Mouse (Mus musculus) limb, embryonic 11.5 days (tissue): ENCODE data around the gene Nkiras2. TPM values are rescaled to one million over a fixed set of nuclear protein-coding genes. Genes with fewer than 3 reads are reported as not detected.
A peak's percentile ranks its signal among the peaks of the same experiment; 100 is the strongest.

ENCODE experiments used
- ATAC-seq: fragments of 200-750 bp; cut with Nextera tagmentation; 2 replicates; pipeline ENCODE4 v1.8.0; 2017; ENCODE audit warnings: low read depth; ENCODE audit not compliant: insufficient number of reproducible peaks, low FRiP score, low TSS enrichment
- DNase-seq: peaks from one replicate; pipeline ENCODE4 v3.0.0-alpha.2; 2015; ENCODE audit warnings: low spot score
- H3K27ac ChIP-seq: fragments of 300-500 bp; sonication (generic); replicated peaks from 2 replicates; pipeline ENCODE4 v1.5.1; 2014; ENCODE audit warnings: low read depth, mild to moderate bottlenecking, low read length
- H3K27me3 ChIP-seq: fragments of 300-500 bp; sonication (generic); 2 replicates; pipeline ENCODE4 v1.6.1; 2014; ENCODE audit warnings: mild to moderate bottlenecking, low read length, mixed read lengths; ENCODE audit not compliant: control insufficient read depth, insufficient read depth
- H3K36me3 ChIP-seq: fragments of 300-500 bp; sonication (generic); 2 replicates; pipeline ENCODE4 v1.6.1; 2014; ENCODE audit warnings: mild to moderate bottlenecking, low read length, moderate library complexity, mixed read lengths; ENCODE audit not compliant: control insufficient read depth, insufficient read depth
- H3K4me1 ChIP-seq: fragments of 300-500 bp; sonication (generic); 2 replicates; pipeline ENCODE4 v1.6.1; 2014; ENCODE audit warnings: low read length, mixed read lengths; ENCODE audit not compliant: control insufficient read depth, insufficient read depth
- H3K4me2 ChIP-seq: fragments of 300-500 bp; sonication (generic); 2 replicates; pipeline ENCODE4 v1.6.1; 2014; ENCODE audit warnings: low read depth, mild to moderate bottlenecking, moderate library complexity; ENCODE audit not compliant: severe bottlenecking
- H3K4me3 ChIP-seq: fragments of 300-500 bp; sonication (generic); 2 replicates; pipeline ENCODE4 v1.5.1; 2014; ENCODE audit warnings: low read depth, low read length
- H3K9ac ChIP-seq: fragments of 300-500 bp; sonication (generic); 2 replicates; pipeline ENCODE4 v1.6.1; 2014; ENCODE audit warnings: mild to moderate bottlenecking, low read length
- H3K9me3 ChIP-seq: fragments of 300-500 bp; sonication (generic); 2 replicates; pipeline ENCODE4 v1.6.1; 2016; ENCODE audit warnings: low read length; ENCODE audit not compliant: control insufficient read depth
- WGBS: fragments of 180-500 bp; shearing (Covaris S2); extraction: QIAGEN DNeasy Blood & Tissue Kit; methylation state at CpG from one replicate; pipeline ENCODE4 v1.1.7; 2014; 5-methylcytosine and 5-hydroxymethylcytosine counted together
- polyA plus RNA-seq: library from polyadenylated mRNA; unstranded; fragments of >200 nt; fragmentation: Nextera tagmentation; extraction: Ambion mirVana; gene quantifications from 2 replicates; pipeline ENCODE4 v1.2.1, GENCODE M21; 2014

Nkiras2 gene
- polyA plus RNA-seq, 1 experiment from 2014 or later: 90.2 TPM

DNA sequence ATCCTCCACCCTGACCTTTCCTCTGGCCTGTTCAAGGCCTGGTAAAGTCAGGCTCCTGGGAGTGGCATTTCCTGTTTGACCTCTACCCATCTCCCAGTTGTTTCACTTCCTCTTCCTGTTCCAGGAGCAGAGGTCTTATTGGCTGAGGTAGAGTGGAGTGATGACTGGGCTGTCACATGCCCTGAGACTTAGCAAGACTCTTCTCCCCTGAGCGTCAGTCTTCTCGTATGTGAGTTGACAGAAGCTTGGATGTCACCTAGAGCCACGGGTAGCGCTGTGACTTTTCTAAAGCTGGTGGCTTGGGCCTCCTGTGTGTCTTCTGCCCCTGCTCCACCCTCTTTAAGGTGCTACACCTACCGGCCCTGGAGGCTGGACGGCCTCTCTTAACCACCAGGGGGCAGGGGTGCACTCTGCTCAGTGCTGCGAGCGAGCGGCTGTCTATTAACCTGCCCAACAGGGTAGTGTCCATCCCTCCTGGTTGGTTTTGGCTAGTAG, 7.7 kb downstream of the Nkiras2 start:
- 19% methylated on average over 9 of the region's 9 CpGs for WGBS
- H3K9ac ChIP-seq: no peak overlapping the region
- H3K27me3 ChIP-seq: no peaks in the 10 kb centered on the region
- H3K4me2 ChIP-seq: no peak overlapping the region
- no peaks in the 10 kb centered on the region for H3K9me3 ChIP-seq
- H3K4me3 ChIP-seq: no peak overlapping the region
- no peak overlapping the region for H3K27ac ChIP-seq
- peaks cover 5% of the 10 kb centered on the region for H3K4me1 ChIP-seq
- peaks cover 3% of the 10 kb centered on the region; the same call in 1 of the 2 replicates for H3K36me3 ChIP-seq
- 0 out of 2 replicates have a peak, but pooled peaks have one; percentile 17 for ATAC-seq
- DNase-seq: peak; percentile 77

DNA sequence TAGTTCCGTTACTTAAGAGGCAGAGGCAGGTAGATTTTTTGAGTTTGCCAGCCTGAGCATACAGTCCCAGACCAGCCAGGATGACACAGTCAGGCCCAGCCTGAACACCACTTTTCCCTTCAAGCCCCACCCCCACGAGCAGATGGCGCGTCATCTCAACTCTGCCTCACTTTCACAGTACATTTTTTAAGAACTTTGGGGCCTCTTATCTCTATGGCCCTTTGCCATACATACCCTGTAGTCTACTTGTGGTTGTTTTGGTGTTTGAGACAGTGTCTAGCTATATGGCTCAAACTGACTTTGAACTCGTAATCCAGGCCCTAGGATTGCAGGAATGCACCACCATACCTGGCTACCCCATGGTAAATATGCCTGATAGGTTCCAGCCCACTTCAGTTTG, 9.0 kb downstream of the Nkiras2 start:
- ATAC-seq: no peak
- 89% methylated on average over 5 of the region's 5 CpGs for WGBS

DNA sequence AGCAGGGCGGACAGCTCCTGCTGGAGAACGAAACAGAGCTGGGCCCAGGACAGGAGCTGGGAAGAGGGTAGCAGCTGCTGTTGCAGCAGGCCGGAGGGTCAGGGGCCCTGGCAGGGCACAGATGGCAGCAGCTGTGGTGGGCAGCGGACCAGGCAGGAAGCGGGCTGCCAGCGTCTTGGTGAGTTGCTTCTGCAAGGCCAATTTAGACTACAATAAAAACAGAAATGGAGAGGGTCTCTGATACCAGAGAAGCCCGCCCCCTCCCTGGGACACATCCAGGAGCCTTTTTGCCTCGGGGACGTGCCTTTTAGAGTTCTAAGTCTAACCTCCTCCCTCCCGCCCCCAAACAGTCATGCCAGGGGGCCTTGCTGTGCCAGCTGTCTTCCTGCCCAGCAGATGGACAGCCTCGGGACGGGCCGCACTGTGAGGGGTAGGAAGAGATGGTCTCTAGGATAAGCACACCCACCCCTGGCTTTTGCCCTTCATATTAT, 9.9 kb downstream of the Nkiras2 start:
- no peak overlapping the region for H3K4me3 ChIP-seq
- ATAC-seq: no peak
- H3K4me1 ChIP-seq: peaks cover 1% of the 10 kb centered on the region; the same call in 1 of the 2 replicates
- DNase-seq: no peak
- peaks cover 3% of the 10 kb centered on the region; the same call in 1 of the 2 replicates for H3K36me3 ChIP-seq
- no peaks in the 10 kb centered on the region for H3K27me3 ChIP-seq
- WGBS: 57% methylated on average over 13 of the region's 13 CpGs
- H3K9ac ChIP-seq: no peak overlapping the region; the same call in 1 of the 2 replicates
- H3K27ac ChIP-seq: no peak overlapping the region
- H3K4me2 ChIP-seq: no peak overlapping the region
- no peaks in the 10 kb centered on the region for H3K9me3 ChIP-seq

More for the DNA sequence above, 9.0 kb downstream of the Nkiras2 start:
- Histone ChIP-seq H3K27ac (no peak overlapping the region), H3K9me3 (no peaks in the 10 kb centered on the region), H3K9ac (no peak overlapping the region), H3K4me1 (peaks cover 5% of the 10 kb centered on the region), H3K27me3 (no peaks in the 10 kb centered on the region), H3K4me2 (no peak overlapping the region), H3K36me3 (peaks cover 3% of the 10 kb centered on the region; the same call in 1 of the 2 replicates), H3K4me3 (no peak overlapping the region)
- DNase-seq: no peak

DNA sequence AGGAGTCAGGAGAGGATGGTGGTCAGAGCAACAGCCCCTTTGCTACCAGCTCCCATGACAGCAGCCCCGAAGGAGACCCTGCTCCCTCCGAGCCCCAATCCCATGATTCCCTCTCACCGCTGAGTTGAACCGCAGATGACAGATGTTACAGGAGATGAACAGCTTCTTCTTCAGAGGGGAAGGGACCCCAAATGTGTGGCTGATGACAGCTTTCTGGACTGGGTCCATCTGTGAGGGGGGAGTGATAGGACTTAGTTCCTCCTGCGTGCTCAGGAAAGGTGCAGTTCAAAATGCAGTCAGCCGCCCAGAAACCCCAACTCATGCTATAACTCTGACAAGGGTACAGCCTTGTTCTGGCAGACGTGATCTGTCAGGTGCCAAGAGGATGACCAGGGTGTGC, 15.5 kb downstream of the Nkiras2 start:
- no peak for ATAC-seq
- H3K27ac ChIP-seq: no peak overlapping the region
- no peak overlapping the region for H3K4me2 ChIP-seq
- no peak overlapping the region for H3K4me3 ChIP-seq
- WGBS: 73% methylated on average over 7 of the region's 7 CpGs
- H3K9me3 ChIP-seq: no peaks in the 10 kb centered on the region
- no peaks in the 10 kb centered on the region for H3K36me3 ChIP-seq
- H3K9ac ChIP-seq: no peak overlapping the region
- H3K4me1 ChIP-seq: no peaks in the 10 kb centered on the region
- peaks cover 5% of the 10 kb centered on the region for H3K27me3 ChIP-seq
- DNase-seq: no peak

DNA sequence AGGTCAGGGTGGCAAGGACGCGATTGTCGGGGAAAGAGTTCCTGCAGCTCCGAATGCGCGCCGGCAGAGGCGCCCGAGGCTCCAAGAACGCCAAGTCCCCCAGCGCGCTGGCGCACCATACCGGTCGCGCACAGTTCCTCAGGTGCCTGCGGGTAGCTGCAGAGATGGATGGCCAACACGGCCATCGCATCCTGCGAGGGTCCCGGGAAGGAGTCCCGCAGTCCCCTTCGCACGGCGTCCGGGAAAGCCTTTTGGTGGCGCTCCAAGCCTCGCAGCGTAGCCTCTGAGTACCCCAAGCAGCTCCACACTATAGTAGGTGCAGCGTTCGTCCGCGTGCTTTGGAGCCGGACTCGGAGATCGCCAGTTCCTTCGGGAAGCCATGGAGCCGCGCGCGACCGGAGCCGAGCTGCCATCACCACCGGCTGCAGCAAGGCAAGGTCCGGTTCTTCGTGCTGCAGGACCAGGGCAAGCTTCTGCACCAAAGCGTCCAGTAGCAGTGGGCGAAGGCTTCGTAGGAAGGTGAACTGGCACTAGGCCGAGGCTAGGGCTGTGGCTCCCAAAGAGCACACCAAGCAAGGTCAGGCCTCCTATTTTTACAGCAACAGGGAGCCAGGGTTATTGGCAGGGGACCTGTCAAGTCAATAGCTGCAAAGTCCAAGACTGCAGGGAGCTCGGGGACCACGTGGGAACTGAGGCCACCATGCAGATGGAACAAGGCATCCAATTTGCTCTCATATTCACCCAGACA, 21.3 kb downstream of the Nkiras2 start:
- no peaks in the 10 kb centered on the region for H3K9me3 ChIP-seq
- peak overlapping the region; percentile 33 for H3K4me3 ChIP-seq
- H3K4me1 ChIP-seq: no peaks in the 10 kb centered on the region
- ATAC-seq: no peak
- no peaks in the 10 kb centered on the region; the same call in 1 of the 2 replicates for H3K36me3 ChIP-seq
- peak overlapping the region; percentile 49; the same call in 1 of the 2 replicates for H3K9ac ChIP-seq
- WGBS: 9% methylated on average over 52 of the region's 52 CpGs
- H3K27me3 ChIP-seq: peaks cover 20% of the 10 kb centered on the region
- no peak overlapping the region for H3K27ac ChIP-seq
- peak; percentile 79 for DNase-seq
- peak overlapping the region; percentile 83 for H3K4me2 ChIP-seq

DNA sequence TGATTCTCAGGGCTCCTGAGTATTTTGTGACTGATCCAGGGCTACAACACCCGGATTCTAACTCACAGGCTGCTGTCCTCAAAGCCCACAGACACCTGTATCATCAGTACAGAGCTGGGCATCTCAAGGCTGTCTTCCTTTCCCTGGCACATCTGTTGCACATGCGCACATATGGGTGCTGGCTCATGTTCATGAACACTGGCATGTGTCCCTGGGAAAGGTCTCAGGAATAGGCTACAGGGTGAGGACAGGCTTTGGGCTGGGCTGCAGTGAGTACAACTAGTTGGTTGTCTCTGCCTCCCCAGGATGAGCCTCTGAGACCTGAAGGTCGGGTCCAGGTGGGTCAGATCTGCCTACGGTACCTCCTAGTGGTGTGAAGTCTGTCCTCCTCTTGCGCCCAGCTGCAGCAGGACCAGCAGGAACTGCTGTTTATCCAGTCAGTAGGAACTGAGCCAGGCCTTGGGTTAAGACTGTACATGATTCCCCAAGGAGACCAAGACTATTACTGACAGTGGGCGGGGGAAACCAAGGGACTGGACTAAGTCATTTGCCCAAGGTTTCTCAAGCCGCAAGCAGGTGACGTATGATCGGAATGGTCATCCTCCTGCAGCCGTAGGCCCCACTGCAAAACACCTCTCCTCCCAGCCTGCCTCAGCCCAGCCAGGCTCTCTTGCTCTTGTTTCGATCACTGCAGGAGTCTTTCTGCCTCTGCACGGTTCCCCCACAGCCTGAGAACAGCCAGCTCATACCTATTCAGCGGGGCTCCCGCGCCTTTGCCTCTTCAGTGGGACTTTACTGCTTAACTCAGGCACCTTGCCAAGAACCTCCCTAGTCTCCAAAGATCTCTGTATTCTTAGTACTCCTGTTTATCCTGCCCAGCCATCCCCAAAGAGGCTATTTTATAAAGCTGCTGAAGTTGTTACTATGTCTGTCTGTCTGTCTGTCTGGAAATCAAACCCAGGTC, 24.9 kb downstream of the Nkiras2 start:
- Histone ChIP-seq H3K4me1 (no peaks in the 10 kb centered on the region), H3K4me2 (no peak overlapping the region), H3K9me3 (no peaks in the 10 kb centered on the region), H3K4me3 (no peak overlapping the region), H3K27ac (no peak overlapping the region), H3K9ac (no peak overlapping the region), H3K36me3 (no peaks in the 10 kb centered on the region; the same call in 1 of the 2 replicates), H3K27me3 (peaks cover 20% of the 10 kb centered on the region)
- no peak for ATAC-seq
- 74% methylated on average over 15 of the region's 15 CpGs for WGBS
- no peak for DNase-seq

DNA sequence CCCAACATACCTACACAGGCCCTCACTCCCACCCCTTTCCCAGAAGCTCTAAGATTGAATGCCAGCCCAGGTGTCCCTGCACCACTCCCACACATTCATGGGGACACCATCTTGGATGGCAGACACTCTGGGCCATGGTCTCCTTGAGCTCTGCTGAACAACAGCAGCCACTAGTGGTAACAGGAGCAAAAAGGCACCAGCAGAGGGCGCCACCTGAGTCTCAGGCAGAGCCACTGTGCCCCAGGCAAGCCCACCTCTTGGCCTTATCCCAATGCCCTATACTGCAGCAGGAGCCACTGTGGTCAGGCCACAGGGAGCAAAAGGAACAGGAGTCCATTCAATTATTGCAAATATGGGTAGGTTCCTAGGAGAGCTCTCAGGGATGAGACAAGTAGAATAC, 27.2 kb downstream of the Nkiras2 start:
- no peak overlapping the region for H3K27ac ChIP-seq
- H3K9ac ChIP-seq: no peak overlapping the region
- no peaks in the 10 kb centered on the region for H3K4me1 ChIP-seq
- H3K9me3 ChIP-seq: no peaks in the 10 kb centered on the region
- no peak overlapping the region for H3K4me3 ChIP-seq
- no peaks in the 10 kb centered on the region for H3K36me3 ChIP-seq
- H3K27me3 ChIP-seq: peaks cover 15% of the 10 kb centered on the region
- 0% methylated on average over 1 of the region's 1 CpGs for WGBS
- no peak overlapping the region for H3K4me2 ChIP-seq
- DNase-seq: peak; percentile 78
- no peak for ATAC-seq

DNA sequence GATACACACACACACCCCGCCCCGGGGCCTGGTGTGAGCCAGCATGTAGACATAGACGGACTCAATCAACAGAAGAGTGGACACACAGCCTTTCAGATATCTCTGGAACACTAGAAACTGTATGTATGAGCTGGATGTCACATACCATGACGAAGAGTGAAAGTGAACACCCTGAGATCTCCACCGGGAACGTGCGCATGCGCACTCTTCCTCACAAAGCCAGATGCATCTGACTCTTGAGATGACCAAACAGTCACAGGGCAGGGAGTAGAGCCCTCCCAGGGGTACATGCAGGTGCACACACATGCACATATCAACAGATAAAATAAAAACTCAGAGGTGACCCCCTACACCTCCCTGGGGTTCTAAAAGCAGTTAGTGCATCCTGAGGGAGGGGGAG, 29.4 kb downstream of the Nkiras2 start:
- Histone ChIP-seq H3K4me1 (no peaks in the 10 kb centered on the region), H3K4me2 (no peak overlapping the region), H3K27ac (no peak overlapping the region), H3K9ac (no peak overlapping the region), H3K27me3 (peaks cover 15% of the 10 kb centered on the region), H3K36me3 (no peaks in the 10 kb centered on the region), H3K4me3 (no peak overlapping the region), H3K9me3 (no peaks in the 10 kb centered on the region)
- 86% methylated on average over 8 of the region's 8 CpGs for WGBS
- ATAC-seq (no peak), DNase-seq (no peak)
